Mouse (Mus musculus) neural tube, embryonic 14.5 days (tissue): ENCODE results near the gene Pin1rt1. TPM values are rescaled to one million over a fixed set of nuclear protein-coding genes. Genes with fewer than 3 reads are reported as not detected.

Experiments used
- ATAC-seq: fragments of 200-750 bp; cut with Nextera tagmentation; 2 replicates; pipeline ENCODE4 v1.8.0; 2017; ENCODE audit warnings: low read depth, mild to moderate bottlenecking, moderate TSS enrichment, moderate library complexity
- H3K27ac ChIP-seq: fragments of 300-500 bp; sonication (generic); 2 replicates; pipeline ENCODE4 v1.5.1; 2014; ENCODE audit warnings: low read depth, mild to moderate bottlenecking, control low read depth, low read length, moderate library complexity, mixed read lengths
- H3K27me3 ChIP-seq: fragments of 300-500 bp; sonication (generic); 2 replicates; pipeline ENCODE4 v1.6.1; 2014; ENCODE audit warnings: low read length; ENCODE audit not compliant: control insufficient read depth, insufficient read depth
- H3K36me3 ChIP-seq: fragments of 300-500 bp; sonication (generic); 2 replicates; pipeline ENCODE4 v1.6.1; 2014; ENCODE audit warnings: low read length, mixed read lengths; ENCODE audit not compliant: control insufficient read depth, insufficient read depth
- H3K4me1 ChIP-seq: fragments of 300-500 bp; sonication (generic); 2 replicates; pipeline ENCODE4 v1.6.1; 2014; ENCODE audit warnings: low read length; ENCODE audit not compliant: control insufficient read depth, insufficient read depth
- H3K4me2 ChIP-seq: fragments of 300-500 bp; sonication (generic); 2 replicates; pipeline ENCODE4 v1.6.1; 2014; ENCODE audit warnings: mild to moderate bottlenecking, low read depth, low read length, control low read depth
- H3K4me3 ChIP-seq: fragments of 300-500 bp; sonication (generic); 2 replicates; pipeline ENCODE4 v1.5.1; 2014; ENCODE audit warnings: low read depth, low read length, control low read depth, mixed read lengths
- H3K9ac ChIP-seq: fragments of 300-500 bp; sonication (generic); replicated peaks from 2 replicates; pipeline ENCODE4 v1.6.1; 2014; ENCODE audit warnings: low read depth, mild to moderate bottlenecking, control low read depth, low read length, mixed read lengths
- H3K9me3 ChIP-seq: fragments of 300-500 bp; sonication (generic); 2 replicates; pipeline ENCODE4 v1.6.1; 2016; ENCODE audit warnings: low read length; ENCODE audit not compliant: control insufficient read depth
- WGBS: fragments of 180-500 bp; shearing (Covaris S2); extraction: QIAGEN DNeasy Blood & Tissue Kit; methylation state at CpG from one replicate; pipeline ENCODE4 v1.1.7; 2014; 5-methylcytosine and 5-hydroxymethylcytosine counted together
- polyA plus RNA-seq: library from polyadenylated mRNA; unstranded; fragments of >200 nt; fragmentation: Nextera tagmentation; extraction: Ambion mirVana; gene quantifications from 2 replicates; pipeline ENCODE4 v1.2.1, GENCODE M21; 2014

The Pin1rt1 gene
- polyA plus RNA-seq, 1 experiment from 2014 or later, result 0.29 TPM

DNA sequence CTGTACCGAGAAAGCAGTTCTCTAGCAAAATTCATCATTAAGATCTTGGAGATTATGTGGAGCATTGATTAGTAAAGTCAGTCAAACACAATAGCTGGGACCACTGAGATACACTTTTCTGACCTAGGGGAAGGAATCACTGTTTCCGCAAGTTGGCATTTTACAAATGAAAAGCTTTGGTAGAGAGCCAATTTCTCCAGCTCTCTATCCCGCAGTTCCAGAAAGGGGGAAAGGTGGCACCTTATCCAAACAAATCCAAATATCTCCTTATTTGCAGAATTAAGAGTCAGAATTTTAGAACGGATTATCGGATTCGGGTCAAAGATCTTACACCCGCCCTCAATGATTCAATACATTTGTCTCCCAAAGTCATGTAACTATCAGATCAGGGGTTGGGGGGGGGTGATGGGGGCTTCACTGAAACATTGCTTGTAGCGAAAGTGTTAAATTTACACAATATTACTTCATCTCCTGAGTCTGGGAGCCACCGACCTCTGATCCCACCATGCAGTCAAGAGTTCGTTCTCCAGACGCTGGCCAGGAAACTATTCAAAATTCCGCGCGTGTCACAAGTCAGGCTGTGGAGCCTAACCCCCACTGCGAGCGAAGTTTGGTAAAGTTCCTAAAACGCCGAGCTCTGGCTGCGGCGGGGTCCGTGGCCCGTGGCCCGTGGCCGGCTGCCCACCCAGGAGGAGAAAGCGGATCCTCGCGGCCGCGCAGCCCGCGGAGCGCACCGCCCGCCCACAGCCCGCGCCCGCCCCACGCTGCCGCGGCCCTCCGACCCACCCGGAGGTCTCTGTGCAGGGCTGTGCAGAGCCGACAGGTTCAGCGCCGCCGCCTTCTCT is 25.9 kb upstream of the Pin1rt1 start:
- Histone ChIP-seq H3K27me3 (no peaks in the 10 kb centered on the region), H3K27ac (no peak overlapping the region), H3K4me2 (peak overlapping the region; percentile 100), H3K9me3 (no peaks in the 10 kb centered on the region), H3K4me1 (no peaks in the 10 kb centered on the region), H3K4me3 (peak overlapping the region; percentile 66), H3K36me3 (no peaks in the 10 kb centered on the region), H3K9ac (peak overlapping the region; percentile 66)
- peak; percentile 33; the same call in 1 of the 2 replicates for ATAC-seq
- 6% methylated on average over 40 of the region's 46 CpGs for WGBS

DNA sequence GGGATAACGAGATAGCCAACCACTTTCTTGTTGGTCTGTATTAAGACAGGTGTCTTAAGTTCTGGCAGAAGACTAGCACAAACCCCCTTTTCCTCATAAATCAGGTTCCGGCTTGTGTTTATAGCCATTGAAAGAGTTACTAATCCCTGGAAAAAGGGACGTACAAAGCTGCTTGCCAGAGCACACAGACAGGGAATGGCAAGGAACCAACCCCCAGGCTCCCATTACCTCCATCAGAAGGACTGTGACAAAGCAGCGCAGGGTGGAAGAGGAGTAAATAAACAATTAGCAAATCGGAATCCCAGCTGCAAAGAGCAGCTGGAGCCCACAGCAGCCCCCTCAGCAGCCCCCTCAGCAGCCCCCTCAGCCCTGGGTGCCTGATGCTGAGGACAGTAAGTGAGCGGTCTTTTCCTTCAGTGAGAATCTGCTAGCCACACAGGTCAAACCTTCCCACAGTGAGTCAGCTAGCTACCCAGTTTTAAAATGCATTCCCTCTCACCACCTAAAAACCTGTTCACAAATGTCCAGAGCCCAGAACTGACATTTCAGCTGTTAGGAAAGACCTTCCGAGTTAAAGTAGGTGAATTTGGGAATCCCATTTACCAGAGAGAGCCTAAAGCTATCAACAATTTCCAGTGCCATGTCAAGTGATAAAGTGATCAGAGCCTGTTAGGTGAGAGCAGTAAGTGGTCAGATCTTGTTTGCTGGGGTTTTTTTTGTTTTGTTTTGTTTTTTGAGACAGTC is 25.0 kb upstream of the Pin1rt1 start:
- ATAC-seq, result no peak
- H3K36me3 ChIP-seq, result no peaks in the 10 kb centered on the region
- H3K27ac ChIP-seq, result no peak overlapping the region
- H3K4me3 ChIP-seq, result no peak overlapping the region
- no peaks in the 10 kb centered on the region for H3K27me3 ChIP-seq
- H3K4me1 ChIP-seq, result no peaks in the 10 kb centered on the region
- no peaks in the 10 kb centered on the region for H3K9me3 ChIP-seq
- H3K4me2 ChIP-seq, result no peak overlapping the region
- WGBS, result 25% methylated on average over 7 of the region's 7 CpGs
- no peak overlapping the region for H3K9ac ChIP-seq

GRCm38 (mm10) chr2:104740248-104740949 is 24.2 kb upstream of the Pin1rt1 start:
- 61% methylated on average over 7 of the region's 7 CpGs for WGBS
- Histone ChIP-seq H3K9ac (no peak overlapping the region), H3K9me3 (no peaks in the 10 kb centered on the region), H3K36me3 (no peaks in the 10 kb centered on the region), H3K4me3 (no peak overlapping the region), H3K27me3 (no peaks in the 10 kb centered on the region), H3K4me1 (no peaks in the 10 kb centered on the region), H3K4me2 (no peak overlapping the region), H3K27ac (no peak overlapping the region)
- no peak for ATAC-seq

DNA sequence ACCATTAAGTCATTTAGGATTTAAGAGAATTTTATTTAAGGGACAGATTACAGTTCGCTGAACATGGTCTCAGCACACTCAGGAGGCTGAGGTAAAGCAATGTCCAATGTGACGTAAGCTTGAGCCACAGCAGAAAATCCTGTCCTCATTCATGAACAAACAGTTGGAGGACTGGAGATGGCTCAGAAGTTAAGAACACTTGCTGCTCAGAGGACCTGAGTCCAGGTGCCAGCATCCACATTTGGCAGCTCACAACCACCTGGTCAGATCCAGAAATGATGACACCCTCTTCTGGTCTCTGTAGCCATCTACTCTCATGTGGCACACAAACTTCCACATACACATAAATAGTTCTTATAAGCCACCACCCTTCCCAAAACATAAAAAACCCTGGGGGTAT is 23.5 kb upstream of the Pin1rt1 start:
- Histone ChIP-seq H3K36me3 (no peaks in the 10 kb centered on the region), H3K4me1 (no peaks in the 10 kb centered on the region), H3K27me3 (no peaks in the 10 kb centered on the region), H3K4me2 (no peak overlapping the region), H3K27ac (no peak overlapping the region), H3K9me3 (no peaks in the 10 kb centered on the region), H3K4me3 (no peak overlapping the region), H3K9ac (no peak overlapping the region)
- WGBS, result 95% methylated on average over 2 of the region's 2 CpGs
- ATAC-seq, result no peak

- no peak for ATAC-seq
- 76% methylated on average over 7 of the region's 7 CpGs for WGBS
- Histone ChIP-seq H3K4me2 (no peak overlapping the region), H3K27me3 (no peaks in the 10 kb centered on the region), H3K27ac (no peak overlapping the region), H3K9ac (no peak overlapping the region), H3K4me3 (no peak overlapping the region), H3K9me3 (no peaks in the 10 kb centered on the region), H3K36me3 (no peaks in the 10 kb centered on the region), H3K4me1 (no peaks in the 10 kb centered on the region)
Observed at GRCm38 (mm10) chr2:104736241-104736640, 20.1 kb upstream of the Pin1rt1 start.

- 85% methylated on average over 7 of the region's 7 CpGs for WGBS
Observed at GRCm38 (mm10) chr2:104732562-104733256, 16.5 kb upstream of the Pin1rt1 start.

DNA sequence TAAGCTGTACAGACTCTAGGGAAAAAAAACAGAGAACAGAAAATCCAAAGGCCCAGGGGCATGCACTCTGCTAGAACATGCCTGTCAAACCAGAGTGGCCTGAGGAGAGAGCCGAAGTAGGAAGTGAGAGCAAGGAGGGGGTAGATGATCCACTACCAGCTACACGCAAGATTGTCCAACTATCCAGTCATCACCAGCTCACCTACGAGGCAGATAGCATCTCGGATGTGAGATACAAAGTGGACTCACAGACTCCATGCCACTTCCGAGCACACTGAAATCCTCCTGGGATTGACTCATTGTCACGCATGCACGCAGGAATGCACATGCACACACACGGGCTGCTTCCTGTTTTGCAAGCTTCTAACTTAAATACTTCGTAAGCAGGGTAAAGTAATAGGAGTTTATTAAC is 15.9 kb upstream of the Pin1rt1 start:
- no peak for ATAC-seq
- H3K36me3 ChIP-seq, result no peaks in the 10 kb centered on the region
- 92% methylated on average over 9 of the region's 9 CpGs for WGBS
- H3K9ac ChIP-seq, result no peak overlapping the region
- no peaks in the 10 kb centered on the region for H3K27me3 ChIP-seq
- H3K9me3 ChIP-seq, result no peaks in the 10 kb centered on the region
- H3K4me1 ChIP-seq, result no peaks in the 10 kb centered on the region
- H3K4me3 ChIP-seq, result no peak overlapping the region
- no peak overlapping the region for H3K27ac ChIP-seq
- H3K4me2 ChIP-seq, result no peak overlapping the region

More at GRCm38 (mm10) chr2:104732562-104733256, 16.5 kb upstream of the Pin1rt1 start:
- Histone ChIP-seq H3K27me3 (no peaks in the 10 kb centered on the region), H3K9ac (no peak overlapping the region), H3K9me3 (no peaks in the 10 kb centered on the region), H3K4me2 (no peak overlapping the region), H3K36me3 (no peaks in the 10 kb centered on the region), H3K27ac (no peak overlapping the region), H3K4me3 (no peak overlapping the region), H3K4me1 (no peaks in the 10 kb centered on the region)
- ATAC-seq, result no peak

DNA sequence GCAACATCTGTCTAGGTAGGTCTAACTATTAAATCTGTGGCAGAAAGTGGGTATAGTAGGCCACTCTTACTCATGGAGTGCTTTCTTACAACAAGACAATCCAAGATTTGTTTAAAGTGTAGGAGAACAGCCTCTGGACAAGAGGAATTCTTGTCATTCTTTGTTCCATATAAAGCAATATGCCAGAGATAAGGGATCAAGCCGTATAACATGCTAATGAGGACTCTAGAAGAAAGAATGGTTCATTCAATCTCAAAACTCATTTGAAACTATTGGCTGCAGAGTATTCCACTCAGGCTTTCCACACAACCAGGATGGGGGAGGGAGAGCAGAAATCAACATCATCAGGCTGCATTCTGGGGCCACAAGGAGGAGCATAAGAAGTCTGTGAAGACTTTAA is 11.2 kb upstream of the Pin1rt1 start:
- ATAC-seq, result no peak

More for the DNA sequence above, 11.2 kb upstream of the Pin1rt1 start:
- Histone ChIP-seq H3K4me3 (no peak overlapping the region), H3K9ac (no peak overlapping the region), H3K9me3 (no peaks in the 10 kb centered on the region), H3K36me3 (no peaks in the 10 kb centered on the region), H3K4me2 (no peak overlapping the region), H3K27ac (no peak overlapping the region), H3K27me3 (no peaks in the 10 kb centered on the region), H3K4me1 (no peaks in the 10 kb centered on the region)
- 62% methylated on average over 1 of the region's 1 CpGs for WGBS
